Comparison of ENCODE assay signal across 31 mouse cellular contexts in genomic region chr19:4700656-4701055, GRCm38 (mm10). TPM values are rescaled to one million over a fixed set of nuclear protein-coding genes. Genes with fewer than 3 reads are reported as not detected.
"Had no signal": no experiment of that assay in that cellular context is flagged by ENCODE, and none has a peak within 500 bp of the region (broad histone marks: within the 10 kb centered on the region; RNA-seq: fewer than 3 reads in every experiment).

No protein-coding gene starts in this region.

- H3K27ac ChIP-seq: embryonic facial prominence, embryonic 10.5 days; embryonic facial prominence, embryonic 12.5 days; embryonic facial prominence, embryonic 13.5 days; embryonic facial prominence, embryonic 15.5 days; forebrain, embryonic 10.5 days; forebrain, embryonic 12.5 days; forebrain, embryonic 13.5 days; forebrain, embryonic 15.5 days; gastrocnemius, adult 2 months; heart, adult 2 months had no signal

- ATAC-seq: forebrain, embryonic 13.5 days; forebrain, embryonic 14.5 days; forebrain, embryonic 15.5 days; forebrain, embryonic 16.5 days; forebrain, postnatal 0 days had no signal

- DNase-seq: cerebellum, adult 18-20 months; cerebellum, adult 2 months; cerebellum, adult 8-10 months; cerebellum, adult 9-11 months; cerebellum, postnatal 10 days; cerebellum, postnatal 14 days; embryo, embryonic 11 days; forebrain, postnatal 0 days; gastrocnemius, adult 2 months; gastrocnemius, postnatal 10 days; gastrocnemius, postnatal 14 days; gastrocnemius, postnatal 25 days; gastrocnemius, postnatal 36 days; heart, adult 18-20 months; heart, adult 2 months had no signal

- H3K36me3 ChIP-seq: embryonic facial prominence, embryonic 10.5 days; embryonic facial prominence, embryonic 12.5 days; embryonic facial prominence, embryonic 13.5 days; embryonic facial prominence, embryonic 15.5 days; forebrain, embryonic 10.5 days; forebrain, embryonic 12.5 days; forebrain, embryonic 15.5 days had no signal

- H3K9me3 ChIP-seq: embryonic facial prominence, embryonic 10.5 days; embryonic facial prominence, embryonic 12.5 days; embryonic facial prominence, embryonic 13.5 days; embryonic facial prominence, embryonic 15.5 days; forebrain, embryonic 12.5 days; forebrain, embryonic 13.5 days; forebrain, embryonic 15.5 days had no signal

- H3K4me2 ChIP-seq: embryonic facial prominence, embryonic 12.5 days; embryonic facial prominence, embryonic 13.5 days; embryonic facial prominence, embryonic 15.5 days; forebrain, embryonic 12.5 days; forebrain, embryonic 13.5 days; forebrain, embryonic 15.5 days had no signal

- H3K9ac ChIP-seq: embryonic facial prominence, embryonic 12.5 days; embryonic facial prominence, embryonic 13.5 days; embryonic facial prominence, embryonic 15.5 days; forebrain, embryonic 12.5 days; forebrain, embryonic 13.5 days; forebrain, embryonic 15.5 days; forebrain, postnatal 0 days had no signal

- H3K4me3 ChIP-seq: embryonic facial prominence, embryonic 10.5 days; embryonic facial prominence, embryonic 12.5 days; embryonic facial prominence, embryonic 13.5 days; embryonic facial prominence, embryonic 15.5 days; erythroblast, embryonic 14.5 days; forebrain, embryonic 10.5 days; forebrain, embryonic 12.5 days; forebrain, embryonic 13.5 days; forebrain, embryonic 15.5 days; gastrocnemius, adult 2 months; heart, adult 2 months had no signal

RNA-seq across cellular contexts. Expression of gene Gm960, which starts 2.2 kb away (rescaled TPM):
- total RNA-seq: common myeloid progenitor, adult 5-6 weeks; gastrocnemius, adult 8-10 months; gastrocnemius, postnatal 25 days; gastrocnemius, postnatal 4 days; granulocyte monocyte progenitor cell, adult 5-6 weeks; heart, adult 18-20 months; heart, adult 2 months; heart, adult 8-10 months had no signal
- polyA plus RNA-seq: heart, adult 2 months had no signal

RNA-seq across cellular contexts. Expression of gene Sptbn2, which starts 10.3 kb away (rescaled TPM):
- total RNA-seq: granulocyte monocyte progenitor cell, adult 5-6 weeks had no signal
- polyA plus RNA-seq: erythroblast, embryonic 14.5 days had no signal
